Mouse (Mus musculus) spleen, postnatal 10 days (tissue): Measurements from ENCODE around the gene Mcu.

ENCODE experiments used
- DNase-seq, 2 experiments: peaks; one replicate each; pipeline ENCODE4 v3.0.0; 2021 to 2022; ENCODE audit warnings: low spot score in 2 of 2

Gene Mcu

GRCm38 (mm10) chr10:59538063-59538462 is 78.4 kb downstream of the Mcu start:
- no peak for DNase-seq

GRCm38 (mm10) chr10:59537579-59537978 is 78.9 kb downstream of the Mcu start:
- DNase-seq: no peak

- no peak for DNase-seq
Observed at GRCm38 (mm10) chr10:59532256-59532655, 84.2 kb downstream of the Mcu start.

DNA sequence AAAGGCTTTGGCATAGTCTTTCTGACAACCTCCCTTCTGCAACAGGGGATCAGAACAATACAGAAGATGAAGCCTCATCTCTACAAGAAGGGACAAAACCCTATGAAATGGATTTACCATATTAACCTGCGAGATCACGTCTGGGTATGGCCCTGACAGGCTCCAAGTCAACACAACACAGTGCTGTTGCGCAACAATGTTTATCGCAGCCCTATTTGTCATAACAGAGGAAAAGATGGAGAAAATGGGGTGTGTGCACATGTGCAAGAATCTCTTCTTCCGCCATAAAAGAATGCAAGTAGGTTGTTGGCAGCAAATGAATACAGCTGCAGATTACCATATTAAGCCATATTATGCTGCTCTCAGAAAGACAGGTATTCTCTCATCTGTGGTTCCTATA is 88.7 kb downstream of the Mcu start:
- DNase-seq: no peak

- DNase-seq: no peak
Observed at GRCm38 (mm10) chr10:59527311-59527710, 89.2 kb downstream of the Mcu start.

DNA sequence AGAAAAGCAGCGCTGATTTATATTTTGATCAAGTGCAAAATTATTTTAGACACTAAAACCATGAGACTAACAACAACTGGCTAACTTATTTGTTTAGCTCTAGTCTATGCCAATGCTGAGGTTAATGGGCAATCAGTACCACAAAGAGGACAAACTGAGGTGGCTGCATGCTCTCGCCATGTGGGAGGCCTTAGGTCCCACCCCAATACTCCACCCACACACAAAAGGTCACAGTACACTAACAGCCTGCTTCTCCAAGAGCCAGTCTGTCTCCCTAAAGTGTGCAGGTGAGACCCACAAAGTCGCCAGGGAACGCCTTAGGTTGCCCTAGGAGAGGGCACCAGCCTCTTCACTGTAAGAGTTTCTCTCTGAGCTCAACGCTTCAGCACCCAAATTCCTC is 91.8 kb downstream of the Mcu start:
- no peak for DNase-seq

DNA sequence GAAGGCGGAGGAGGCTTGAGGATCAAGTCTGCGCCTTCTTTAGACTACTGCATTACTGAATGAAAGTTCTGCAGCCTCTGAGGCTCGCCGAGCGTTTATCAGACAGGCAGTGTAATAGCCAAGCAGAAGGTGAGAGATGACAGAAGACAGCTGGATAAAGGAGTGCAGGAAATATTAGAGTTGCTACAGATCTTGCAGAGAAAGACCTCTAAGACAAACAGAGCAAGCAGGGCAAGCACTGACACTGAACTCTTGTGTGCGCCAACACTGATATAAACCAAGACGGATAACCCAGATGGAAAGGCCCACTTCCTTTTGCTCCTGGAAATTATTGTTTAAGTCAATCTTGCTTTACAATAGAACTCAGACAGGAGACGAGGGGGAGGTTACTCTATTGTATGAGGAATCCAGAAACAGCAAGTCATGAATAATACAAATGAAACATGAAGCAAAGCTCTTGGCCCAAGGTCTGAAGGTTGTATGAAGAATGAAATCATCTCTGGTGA is 92.6 kb downstream of the Mcu start:
- DNase-seq: no peak

- no peak for DNase-seq
Observed at GRCm38 (mm10) chr10:59520701-59521100, 95.8 kb downstream of the Mcu start.

DNA sequence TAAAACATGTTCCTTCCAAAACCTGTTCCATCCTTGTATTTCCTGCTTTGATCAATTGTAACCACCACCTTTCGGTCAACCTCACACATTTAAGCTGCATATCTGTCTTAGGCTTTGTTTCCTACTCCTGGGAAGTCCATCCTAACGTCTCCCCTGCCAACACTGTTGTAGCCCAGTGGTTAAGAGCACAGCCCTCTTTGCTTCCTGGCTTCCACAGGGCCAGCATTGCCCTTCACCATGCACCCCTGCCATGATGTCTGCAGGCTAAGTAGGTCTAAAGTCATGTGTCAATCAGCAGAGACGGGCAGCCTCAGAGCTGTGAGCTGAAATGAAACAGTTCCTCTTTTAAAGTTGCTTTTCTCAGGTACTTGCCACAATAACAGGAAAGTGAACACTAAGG is 97.1 kb downstream of the Mcu start:
- DNase-seq: no peak

- no peak for DNase-seq
Observed at GRCm38 (mm10) chr10:59517201-59517600, 99.3 kb downstream of the Mcu start.

- no peak for DNase-seq
Observed at GRCm38 (mm10) chr10:59514739-59515464, 101.6 kb downstream of the Mcu start.

DNA sequence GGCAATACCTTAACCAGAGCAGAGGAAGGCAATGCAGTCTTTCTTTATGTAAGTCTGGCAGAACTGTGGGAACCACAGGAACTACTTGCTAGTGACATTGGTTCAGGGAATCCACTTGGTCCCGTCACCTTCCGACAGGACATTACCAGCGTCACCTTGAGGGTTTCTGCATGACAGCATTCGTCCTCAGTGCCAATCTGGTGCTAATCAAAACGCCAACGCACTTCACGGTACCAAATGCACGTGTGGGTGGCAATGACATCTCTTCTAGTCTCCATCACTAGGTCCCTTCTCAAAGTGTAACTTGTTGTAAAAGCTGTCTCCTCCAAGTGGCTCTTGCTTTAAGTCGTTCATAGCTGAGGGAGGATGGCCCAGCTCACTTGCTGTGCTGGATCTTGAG is 104.3 kb downstream of the Mcu start:
- DNase-seq: no peak

- no peak for DNase-seq
Observed at GRCm38 (mm10) chr10:59511427-59511963, 105.0 kb downstream of the Mcu start.

- DNase-seq: no peak
Observed at GRCm38 (mm10) chr10:59510713-59511426, 105.6 kb downstream of the Mcu start.

DNA sequence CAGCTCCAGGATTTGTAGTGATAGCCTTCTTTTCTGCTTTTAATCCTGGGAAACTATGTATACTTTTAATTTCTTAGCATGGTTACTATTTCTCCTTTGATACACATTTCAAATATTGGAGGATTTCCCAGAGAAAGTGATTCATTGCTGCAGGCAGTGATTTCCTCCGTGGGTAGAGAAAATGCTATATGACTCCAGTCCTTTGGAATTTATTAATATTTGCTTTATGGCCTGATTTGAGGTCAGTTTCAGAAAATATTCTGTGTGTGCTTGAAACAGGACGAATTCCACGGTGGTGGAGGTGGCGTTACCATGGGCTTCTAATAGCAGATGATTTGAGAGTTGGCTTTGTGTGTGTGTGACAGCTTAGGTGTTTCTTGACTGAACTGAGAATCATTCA is 107.3 kb downstream of the Mcu start:
- no peak for DNase-seq

DNA sequence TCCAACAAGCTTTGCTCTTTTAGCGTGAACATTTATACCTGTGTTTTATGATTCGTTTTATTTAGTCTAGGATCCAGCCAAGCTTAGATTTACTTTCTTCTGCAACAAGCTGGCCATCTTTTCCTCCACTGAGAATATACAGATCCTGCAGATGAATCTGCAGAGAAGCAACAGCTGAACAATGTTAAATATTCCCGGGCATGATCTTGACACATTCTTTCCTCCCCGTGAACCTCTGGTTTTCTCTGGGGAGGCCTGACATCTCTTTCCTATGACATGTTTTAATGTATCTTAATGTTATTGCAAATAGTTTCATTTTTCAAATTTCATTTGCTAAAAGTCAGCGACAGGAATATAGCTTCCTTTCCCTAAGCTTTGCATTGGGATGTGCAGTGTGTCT is 109.8 kb downstream of the Mcu start:
- no peak for DNase-seq

- DNase-seq: no peak
Observed at GRCm38 (mm10) chr10:59504291-59504690, 112.2 kb downstream of the Mcu start.

- no peak for DNase-seq
Observed at GRCm38 (mm10) chr10:59503433-59504210, 112.9 kb downstream of the Mcu start.

DNA sequence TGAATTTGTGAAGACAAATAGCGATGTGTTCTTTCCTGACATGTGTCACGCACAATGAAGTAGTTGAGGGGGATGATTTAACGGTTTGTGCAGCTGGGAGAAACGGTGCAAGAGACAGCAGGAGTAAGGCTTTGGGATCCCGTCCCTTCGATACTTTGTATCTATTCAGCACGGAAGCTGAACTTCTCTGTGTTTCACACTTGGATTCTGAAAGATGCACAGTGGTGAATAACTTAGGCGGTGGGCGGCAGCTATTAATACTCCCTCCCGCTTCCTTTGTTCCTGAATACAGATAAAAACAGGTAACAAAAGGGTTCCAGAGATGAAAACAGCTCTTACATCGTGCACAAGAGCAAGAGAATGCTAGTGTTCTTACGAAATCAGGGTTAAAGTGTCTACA is 114.1 kb downstream of the Mcu start:
- no peak for DNase-seq

GRCm38 (mm10) chr10:59501761-59502160 is 114.7 kb downstream of the Mcu start:
- DNase-seq: no peak

GRCm38 (mm10) chr10:59500225-59500624 is 116.3 kb downstream of the Mcu start:
- DNase-seq: no peak

DNA sequence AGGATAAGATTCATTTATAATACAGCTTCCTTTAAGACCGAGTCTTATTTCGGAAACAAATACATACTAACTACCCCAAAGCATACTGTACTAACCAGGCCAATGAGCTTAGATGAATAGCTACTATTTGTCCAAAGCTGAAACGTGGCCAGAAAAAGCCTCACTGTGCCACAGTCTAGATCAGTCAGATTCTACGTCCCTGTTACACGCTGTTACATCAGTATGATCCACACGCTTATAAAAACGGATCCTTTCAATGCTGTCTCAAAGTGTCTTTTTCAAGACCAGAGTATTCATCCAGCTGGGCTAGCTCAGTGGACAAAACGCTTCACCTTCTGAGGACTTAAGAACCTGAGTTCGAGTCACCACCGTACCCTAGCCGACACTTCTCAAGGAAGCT is 119.5 kb downstream of the Mcu start:
- no peak for DNase-seq
